Mouse (Mus musculus): ENCODE results near the gene Astn2. TPM values are rescaled to one million over a fixed set of nuclear protein-coding genes. Genes with fewer than 3 reads are reported as not detected.
A peak's percentile ranks its signal among the peaks of the same experiment; 100 is the strongest.

Gene Astn2
- total RNA-seq, 1 experiment from 2014 or later: not detected

GRCm38 (mm10) chr4:66025393-66026062, 378.9 kb downstream of the Astn2 start:
- 0 out of 2 replicates have a peak, but pooled peaks have one; percentile 29 for ATAC-seq (replicated peaks; ENCODE audit: low read depth, poor library complexity, severe bottlenecking)

- no peak for ATAC-seq (replicated peaks; ENCODE audit: low read depth, poor library complexity, severe bottlenecking)
Observed at GRCm38 (mm10) chr4:66002936-66003335, 401.5 kb downstream of the Astn2 start.

GRCm38 (mm10) chr4:65983643-65984042, 420.8 kb downstream of the Astn2 start:
- no peak for ATAC-seq (replicated peaks; ENCODE audit: low read depth, poor library complexity, severe bottlenecking)

- ATAC-seq (replicated peaks; ENCODE audit: low read depth, poor library complexity, severe bottlenecking): no peak
Observed at GRCm38 (mm10) chr4:65982882-65983281, 421.5 kb downstream of the Astn2 start.

- ATAC-seq (replicated peaks; ENCODE audit: low read depth, poor library complexity, severe bottlenecking): no peak
Observed at GRCm38 (mm10) chr4:65976251-65976650, 428.2 kb downstream of the Astn2 start.

- ATAC-seq (replicated peaks; ENCODE audit: low read depth, poor library complexity, severe bottlenecking): no peak
Observed at GRCm38 (mm10) chr4:65972395-65972794, 432.0 kb downstream of the Astn2 start.

- ATAC-seq (replicated peaks; ENCODE audit: low read depth, poor library complexity, severe bottlenecking): no peak
Observed at GRCm38 (mm10) chr4:65969318-65969717, 435.1 kb downstream of the Astn2 start.

GRCm38 (mm10) chr4:65964604-65965003, 439.8 kb downstream of the Astn2 start:
- no peak for ATAC-seq (replicated peaks; ENCODE audit: low read depth, poor library complexity, severe bottlenecking)

- ATAC-seq (replicated peaks; ENCODE audit: low read depth, poor library complexity, severe bottlenecking): no peak
Observed at GRCm38 (mm10) chr4:65959188-65959759, 445.1 kb downstream of the Astn2 start.

- ATAC-seq (replicated peaks; ENCODE audit: low read depth, poor library complexity, severe bottlenecking): no peak
Observed at GRCm38 (mm10) chr4:65958369-65959187, 445.8 kb downstream of the Astn2 start.

GRCm38 (mm10) chr4:65951918-65952317, 452.5 kb downstream of the Astn2 start:
- no peak for ATAC-seq (replicated peaks; ENCODE audit: low read depth, poor library complexity, severe bottlenecking)

- ATAC-seq (replicated peaks; ENCODE audit: low read depth, poor library complexity, severe bottlenecking): no peak
Observed at GRCm38 (mm10) chr4:65947141-65947649, 457.2 kb downstream of the Astn2 start.

GRCm38 (mm10) chr4:65946021-65946420, 458.4 kb downstream of the Astn2 start:
- no peak for ATAC-seq (replicated peaks; ENCODE audit: low read depth, poor library complexity, severe bottlenecking)

GRCm38 (mm10) chr4:65930901-65931300, 473.5 kb downstream of the Astn2 start:
- ATAC-seq (replicated peaks; ENCODE audit: low read depth, poor library complexity, severe bottlenecking): no peak

- ATAC-seq (replicated peaks; ENCODE audit: low read depth, poor library complexity, severe bottlenecking): no peak
Observed at GRCm38 (mm10) chr4:65920294-65920693, 484.1 kb downstream of the Astn2 start.

GRCm38 (mm10) chr4:65916027-65917008, 488.1 kb downstream of the Astn2 start:
- no peak for ATAC-seq (replicated peaks; ENCODE audit: low read depth, poor library complexity, severe bottlenecking)

- ATAC-seq (replicated peaks; ENCODE audit: low read depth, poor library complexity, severe bottlenecking): no peak
Observed at GRCm38 (mm10) chr4:65912247-65912942, 492.0 kb downstream of the Astn2 start.

- ATAC-seq (replicated peaks; ENCODE audit: low read depth, poor library complexity, severe bottlenecking): no peak
Observed at GRCm38 (mm10) chr4:65907660-65908059, 496.8 kb downstream of the Astn2 start.

- no peak for ATAC-seq (replicated peaks; ENCODE audit: low read depth, poor library complexity, severe bottlenecking)
Observed at GRCm38 (mm10) chr4:65904963-65905362, 499.4 kb downstream of the Astn2 start.

Measured in common myeloid progenitor, adult 5-6 weeks (primary cell).